Mouse (Mus musculus) embryonic facial prominence, embryonic 10.5 days (tissue): ENCODE measurements around the gene Ppp1r3c. TPM values are rescaled to one million over a fixed set of nuclear protein-coding genes. Genes with fewer than 3 reads are reported as not detected.

Source experiments
- DNase-seq: peaks from one replicate; pipeline ENCODE4 v3.0.0-alpha.2; 2017; ENCODE audit warnings: low spot score
- H3K27ac ChIP-seq: fragments of 300-500 bp; sonication (generic); replicated peaks from 2 replicates; pipeline ENCODE4 v1.5.1; 2016; ENCODE audit warnings: mild to moderate bottlenecking
- H3K27me3 ChIP-seq: fragments of 300-500 bp; sonication (generic); replicated peaks from 2 replicates; pipeline ENCODE4 v1.6.1; 2016; ENCODE audit warnings: low read depth, mild to moderate bottlenecking; ENCODE audit not compliant: poor library complexity, severe bottlenecking
- H3K36me3 ChIP-seq: fragments of 300-500 bp; sonication (generic); replicated peaks from 2 replicates; pipeline ENCODE4 v1.6.1; 2016; ENCODE audit warnings: mild to moderate bottlenecking, moderate library complexity
- H3K4me1 ChIP-seq: fragments of 300-500 bp; sonication (generic); 2 replicates; pipeline ENCODE4 v1.6.1; 2016
- H3K4me3 ChIP-seq: fragments of 300-500 bp; sonication (generic); 2 replicates; pipeline ENCODE4 v1.5.1; 2016; ENCODE audit warnings: mild to moderate bottlenecking, moderate library complexity
- H3K9me3 ChIP-seq: fragments of 300-500 bp; sonication (generic); 2 replicates; pipeline ENCODE4 v1.6.1; 2016; ENCODE audit warnings: mild to moderate bottlenecking
- WGBS: fragments of 180-500 bp; shearing (Covaris S2); methylation state at CpG from one replicate; pipeline ENCODE4 v1.1.7; 2016; 5-methylcytosine and 5-hydroxymethylcytosine counted together
- polyA plus RNA-seq: library from polyadenylated mRNA; unstranded; fragments of >200 nt; fragmentation: Nextera tagmentation; extraction: Ambion mirVana; gene quantifications from 2 replicates; pipeline ENCODE4 v1.2.1, GENCODE M21; 2016

Gene Ppp1r3c
- polyA plus RNA-seq, 1 experiment from 2014 or later, result 1.8 TPM

DNA sequence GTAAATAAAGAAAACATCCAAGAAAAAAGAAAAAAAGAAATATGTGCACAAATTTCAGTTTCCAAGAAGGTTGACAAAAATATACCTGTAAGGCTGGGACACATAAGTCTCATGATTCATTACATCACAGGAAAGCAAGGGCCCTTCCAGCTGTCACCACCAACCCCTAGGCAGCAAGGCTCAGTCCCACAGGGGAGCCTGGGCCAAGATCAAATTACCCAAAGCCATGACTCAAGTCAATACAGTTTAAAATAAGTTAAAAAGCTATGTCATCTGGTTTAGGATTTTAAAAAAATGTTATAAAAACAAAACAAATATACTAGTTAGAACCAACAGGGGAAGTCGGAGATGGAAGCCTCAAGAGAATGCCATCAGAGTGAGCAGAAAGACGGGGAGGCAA, 45.2 kb downstream of the Ppp1r3c start:
- Histone ChIP-seq H3K36me3 (no peaks in the 10 kb centered on the region), H3K9me3 (no peaks in the 10 kb centered on the region), H3K27me3 (no peaks in the 10 kb centered on the region), H3K4me1 (peaks cover 26% of the 10 kb centered on the region), H3K27ac (no peak overlapping the region), H3K4me3 (no peak overlapping the region)
- DNase-seq, result no peak
- WGBS, result 72% methylated on average over 2 of the region's 2 CpGs

DNA sequence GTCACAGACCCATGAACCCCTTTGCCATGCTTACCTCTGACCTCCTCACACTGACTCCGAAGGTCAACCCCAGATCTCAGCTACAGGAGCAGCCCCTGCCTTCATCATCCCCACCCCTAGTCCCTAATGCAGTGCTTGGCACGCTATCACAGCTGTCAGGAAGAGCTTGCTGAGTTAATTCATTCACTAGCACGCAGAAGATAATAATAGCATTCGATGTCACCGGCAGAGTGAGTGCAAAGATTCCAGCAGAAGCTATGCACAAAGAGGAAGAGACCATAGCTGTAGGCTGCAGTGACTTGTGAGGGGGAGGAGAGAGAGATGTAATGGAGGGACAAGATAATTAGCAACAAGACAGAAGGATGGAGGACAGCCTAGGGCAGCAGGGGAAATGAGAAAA, 47.2 kb downstream of the Ppp1r3c start:
- H3K4me3 ChIP-seq, result no peak overlapping the region
- H3K9me3 ChIP-seq, result no peaks in the 10 kb centered on the region
- whole genome bisulfite sequencing, result 52% methylated on average over 5 of the region's 5 CpGs
- H3K36me3 ChIP-seq, result no peaks in the 10 kb centered on the region
- H3K27me3 ChIP-seq, result no peaks in the 10 kb centered on the region
- H3K4me1 ChIP-seq, result peaks cover 23% of the 10 kb centered on the region
- no peak overlapping the region for H3K27ac ChIP-seq
- DNase-seq, result no peak

DNA sequence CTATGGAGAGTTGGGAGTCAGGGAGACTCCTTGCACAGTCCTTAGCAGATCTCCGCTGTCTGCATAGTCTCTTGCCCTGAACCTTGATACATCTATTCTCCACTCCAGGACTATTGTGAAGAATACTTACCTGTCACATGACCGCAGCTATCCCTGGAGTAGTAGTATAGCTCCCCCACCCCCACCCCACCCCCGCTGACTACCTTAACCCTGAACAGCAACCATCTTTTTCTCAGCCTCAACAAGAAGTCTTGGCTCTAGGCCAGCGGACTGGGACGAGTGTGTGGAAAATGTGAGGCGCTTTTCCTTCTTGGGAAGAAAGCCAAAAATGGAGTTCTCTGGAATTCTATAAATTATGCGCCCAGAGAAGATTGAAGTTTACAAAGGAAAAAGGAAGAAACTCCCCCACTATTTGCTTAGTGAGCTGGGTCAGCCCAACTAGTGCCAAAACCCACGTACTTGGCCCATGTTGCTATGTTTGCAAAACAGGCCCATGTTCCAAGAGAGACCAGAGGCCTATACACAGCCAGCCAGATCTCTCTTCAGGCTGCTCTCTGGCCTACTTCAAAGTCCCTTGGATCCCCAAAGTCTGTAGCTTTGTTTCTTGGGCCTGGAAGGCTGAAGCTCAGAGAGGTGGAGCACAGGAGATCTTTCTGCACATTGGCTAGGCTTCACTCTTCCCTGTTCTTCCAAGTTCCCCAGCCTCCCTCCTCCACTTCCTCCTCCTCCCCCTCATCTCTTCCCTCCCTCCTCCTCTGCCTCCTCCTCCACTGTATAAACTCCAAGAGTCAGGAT, 48.4 kb downstream of the Ppp1r3c start:
- no peak overlapping the region for H3K27ac ChIP-seq
- 90% methylated on average over 8 of the region's 8 CpGs for WGBS
- H3K4me1 ChIP-seq, result peaks cover 23% of the 10 kb centered on the region
- no peaks in the 10 kb centered on the region for H3K27me3 ChIP-seq
- no peaks in the 10 kb centered on the region for H3K9me3 ChIP-seq
- no peaks in the 10 kb centered on the region for H3K36me3 ChIP-seq
- no peak overlapping the region for H3K4me3 ChIP-seq
- DNase-seq, result no peak

DNA sequence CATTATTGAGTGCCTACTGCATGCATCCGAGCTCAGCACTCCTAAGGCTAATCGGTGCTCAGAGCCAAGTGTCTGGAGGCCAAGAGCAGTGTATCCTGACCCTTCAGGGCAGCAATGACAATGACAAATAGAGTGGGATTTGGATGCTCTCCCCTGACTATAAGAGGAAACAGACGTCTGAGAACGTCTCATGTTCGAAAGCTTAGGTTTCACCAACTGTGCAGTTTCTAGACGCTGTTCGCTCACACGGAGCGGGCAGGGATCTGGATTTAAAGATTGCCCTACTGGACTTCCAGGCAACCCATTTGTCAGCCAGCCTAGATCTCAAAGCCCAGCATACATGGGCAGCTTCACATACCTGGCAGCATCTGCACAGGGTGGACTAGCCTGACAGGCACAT, 49.4 kb downstream of the Ppp1r3c start:
- Histone ChIP-seq H3K27me3 (no peaks in the 10 kb centered on the region), H3K4me3 (no peak overlapping the region), H3K27ac (no peak overlapping the region), H3K36me3 (no peaks in the 10 kb centered on the region), H3K4me1 (peaks cover 23% of the 10 kb centered on the region), H3K9me3 (no peaks in the 10 kb centered on the region)
- DNase-seq, result no peak
- WGBS, result 82% methylated on average over 9 of the region's 9 CpGs

DNA sequence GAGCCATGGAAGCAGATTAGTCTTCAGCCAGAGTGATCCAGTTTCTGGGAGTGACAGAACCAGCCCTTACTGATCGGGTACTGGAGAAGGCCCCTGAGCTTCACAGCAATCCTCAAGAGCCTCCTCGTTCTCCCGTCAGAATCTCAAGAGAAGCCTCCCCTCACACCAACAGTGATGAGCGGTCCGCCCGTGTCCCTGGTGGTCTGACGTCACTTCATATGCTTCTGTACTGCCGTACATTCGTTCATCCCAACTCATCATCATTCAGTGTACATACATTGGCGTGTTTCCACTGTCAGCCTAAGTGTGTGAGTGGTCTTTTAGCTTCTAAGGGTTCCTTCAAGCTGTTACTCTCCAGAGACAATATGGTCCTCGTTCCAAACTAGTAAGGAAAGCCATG, 50.4 kb downstream of the Ppp1r3c start:
- H3K36me3 ChIP-seq, result no peaks in the 10 kb centered on the region
- 86% methylated on average over 11 of the region's 11 CpGs for WGBS
- no peak overlapping the region for H3K4me3 ChIP-seq
- H3K4me1 ChIP-seq, result peaks cover 20% of the 10 kb centered on the region
- H3K27ac ChIP-seq, result no peak overlapping the region
- no peak for DNase-seq
- no peaks in the 10 kb centered on the region for H3K9me3 ChIP-seq
- no peaks in the 10 kb centered on the region for H3K27me3 ChIP-seq

DNA sequence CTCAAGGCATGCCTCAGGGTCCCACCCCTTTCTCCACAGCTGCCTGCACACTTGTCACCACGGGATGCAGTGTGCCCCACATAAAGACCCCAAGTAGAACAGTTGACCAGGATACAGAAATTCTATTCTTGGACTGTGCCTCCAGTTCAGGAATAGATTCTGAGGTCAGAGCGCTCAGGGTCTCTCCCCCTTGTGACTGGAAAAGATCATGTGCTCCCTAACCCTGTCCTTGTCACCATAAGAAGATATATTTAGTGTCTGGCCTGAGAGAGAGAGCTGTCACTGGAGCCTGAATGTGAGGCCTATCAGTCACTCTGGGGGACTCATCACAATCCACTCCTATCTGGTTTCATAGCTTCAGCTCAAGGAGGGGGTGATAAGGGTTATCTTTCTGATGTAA, 53.9 kb downstream of the Ppp1r3c start:
- H3K4me1 ChIP-seq, result peaks cover 15% of the 10 kb centered on the region
- 79% methylated on average over 2 of the region's 2 CpGs for WGBS
- H3K9me3 ChIP-seq, result no peaks in the 10 kb centered on the region
- no peak overlapping the region for H3K4me3 ChIP-seq
- H3K36me3 ChIP-seq, result no peaks in the 10 kb centered on the region
- DNase-seq, result no peak
- no peak overlapping the region for H3K27ac ChIP-seq
- no peaks in the 10 kb centered on the region for H3K27me3 ChIP-seq

Other genes starting within 250 kb of the Ppp1r3c start
- 2.2 and 2.3 TPM in 2 replicates for gene Hectd2, start 182.0 kb downstream of the Ppp1r3c start, polyA plus RNA-seq
- gene Tnks2, start 97.6 kb upstream of the Ppp1r3c start, polyA plus RNA-seq, result 60.3 and 62.4 TPM in 2 replicates
- 9.1 and 11.7 TPM in 2 replicates for gene Fgfbp3, start 183.0 kb upstream of the Ppp1r3c start, polyA plus RNA-seq
- 16.6 and 20.3 TPM in 2 replicates for gene Btaf1, start 189.4 kb upstream of the Ppp1r3c start, polyA plus RNA-seq